Mouse (Mus musculus) brain, embryonic 14.5 days (tissue): ENCODE data around the gene Avp.

Source experiments
- CTCF ChIP-seq: fragments of 200-500 bp; IDR thresholded peaks from 2 replicates; pipeline ENCODE4 v1.5.1; 2012; ENCODE audit warnings: inconsistent platforms, mild to moderate bottlenecking, moderate library complexity, borderline replicate concordance; ENCODE audit not compliant: insufficient read depth, insufficient read length; ENCODE audit errors: extremely low read depth
- POLR2A ChIP-seq: fragments of 200-500 bp; IDR thresholded peaks from 2 replicates; pipeline ENCODE4 v1.6.1; 2012; ENCODE audit warnings: mild to moderate bottlenecking, inconsistent platforms, borderline replicate concordance; ENCODE audit not compliant: poor library complexity, insufficient read depth, insufficient read length, severe bottlenecking; ENCODE audit errors: extremely low read depth

DNA sequence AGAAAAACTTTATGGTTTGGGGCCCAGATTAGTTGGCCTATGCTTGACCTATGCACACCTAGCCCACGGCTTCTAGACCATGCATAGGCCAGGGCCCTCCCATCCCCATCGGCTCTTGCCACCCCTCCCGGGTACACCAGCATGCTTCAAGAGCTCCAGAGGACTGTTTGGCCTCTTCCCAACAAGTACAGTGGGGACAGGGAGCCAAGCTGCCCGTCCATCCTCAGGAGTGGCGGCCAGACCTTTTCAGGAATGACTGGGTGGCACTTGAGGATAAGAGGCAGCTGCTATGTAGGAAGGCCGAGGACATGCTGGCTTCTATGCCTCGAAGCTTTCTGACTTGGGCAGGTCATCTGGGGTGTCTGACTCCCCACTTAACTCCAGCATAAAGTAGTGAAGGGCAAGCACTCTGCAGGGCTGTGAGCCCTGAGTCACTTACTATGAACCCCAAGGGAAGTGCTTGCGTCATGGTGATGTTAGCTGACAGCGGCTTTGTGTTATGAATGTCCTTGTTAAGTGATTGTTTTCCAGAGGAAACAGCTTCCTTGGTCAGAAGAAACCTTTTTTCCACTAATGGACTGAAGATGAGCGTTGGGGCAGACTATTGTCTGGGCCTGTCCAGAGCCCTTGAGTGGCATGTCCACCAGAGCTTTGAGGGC is 1.7 kb upstream of the Avp start:
- TF ChIP-seq POLR2A (no peak), CTCF (no peak)
